Mouse (Mus musculus) embryo, embryonic 11.5 days (tissue): ENCODE measurements at regions not wholly inside any gene's neighbourhood (a gene's known extent, or its start where the extent isn't known, plus 50 kb on each side); places are given as distances from the start of the nearest gene placed in this dataset.
"Not testable (repeated sequence)": the region's sequence is repeated elsewhere in the genome, so short reads cannot be mapped to it uniquely, and the experiment has no call there.

Experiments used
- DNase-seq: peaks from one replicate; pipeline ENCODE4 v3.0.0-alpha.2; 2012; ENCODE audit warnings: low read depth, low spot score

DNA sequence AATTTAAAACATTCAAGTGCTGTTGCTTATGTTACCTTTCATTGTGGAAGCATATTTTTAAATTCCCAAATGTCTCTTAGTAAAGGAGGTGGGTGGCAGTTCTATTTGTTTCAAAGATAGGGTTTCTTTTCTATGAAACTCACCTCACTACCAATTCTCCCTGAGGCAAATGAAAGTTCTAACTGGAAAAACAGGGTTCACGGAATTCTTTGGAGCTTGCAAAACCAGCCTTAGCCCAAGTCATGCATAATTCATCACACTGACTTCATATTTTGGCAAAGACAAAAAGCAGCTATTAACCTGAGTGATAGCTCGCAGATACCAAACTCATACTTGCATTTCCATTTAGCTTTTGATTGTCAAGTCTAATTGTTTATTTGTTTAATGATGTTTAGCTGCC lies 73.8 kb downstream of the Dio2 start:
- DNase-seq: no peak

DNA sequence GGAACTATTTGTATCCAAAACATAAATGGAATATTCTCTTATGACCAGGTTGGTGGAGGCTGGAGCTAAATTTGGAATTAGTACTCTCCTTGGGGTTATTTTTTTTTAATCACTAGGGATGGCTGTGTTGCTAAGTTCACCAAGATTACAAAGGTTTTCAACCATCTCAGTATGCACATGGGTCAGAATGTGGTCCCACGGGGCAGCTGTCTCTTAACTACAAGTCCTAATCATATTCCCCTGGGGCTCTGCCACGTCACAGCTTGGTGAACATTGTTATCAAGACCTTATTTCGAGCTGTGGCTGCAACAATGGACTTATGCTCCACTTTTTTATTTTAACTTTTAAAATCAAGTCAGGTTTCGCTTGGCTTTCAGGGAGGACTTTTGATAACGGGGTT lies 92.8 kb downstream of the Dio2 start:
- DNase-seq: no peak

DNA sequence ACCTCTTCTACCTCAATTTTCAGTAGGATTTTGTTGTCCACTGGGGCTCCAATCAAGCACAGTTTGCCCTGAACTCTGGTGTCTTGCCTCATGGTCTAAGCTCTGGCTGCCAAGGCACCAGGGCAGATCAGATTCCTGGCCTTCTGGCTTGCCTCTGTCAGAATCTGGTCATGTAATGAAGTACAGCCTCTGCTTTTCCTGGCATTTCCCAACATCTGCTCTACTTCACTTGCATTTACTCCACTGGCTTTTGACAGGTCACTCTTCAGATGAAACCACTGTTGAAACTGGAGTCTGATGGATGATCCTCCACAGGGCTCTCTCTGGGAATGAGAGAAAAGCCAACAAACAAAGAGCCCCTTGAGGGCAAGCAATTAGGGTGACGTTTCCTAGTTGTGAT lies 94.3 kb downstream of the Dio2 start:
- peak; percentile 4 for DNase-seq

DNA sequence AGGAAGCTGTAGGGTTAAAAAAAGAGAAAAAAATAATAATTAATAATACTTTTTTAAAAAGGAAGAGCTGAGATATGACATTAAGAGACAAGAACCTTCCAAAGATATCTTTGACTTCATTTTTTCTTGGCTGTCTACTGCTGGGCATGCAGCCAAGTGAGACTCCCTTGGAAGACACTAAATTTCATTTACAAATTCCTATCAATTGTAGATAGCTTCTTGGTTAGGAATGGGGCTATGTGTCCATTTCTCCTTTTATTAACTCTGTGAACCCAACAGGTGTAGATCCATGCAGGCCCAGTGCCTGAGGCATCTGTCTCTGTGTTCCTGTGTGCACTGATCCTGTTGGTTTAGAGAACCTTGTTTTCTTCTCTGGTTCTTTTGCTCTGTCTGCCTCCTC lies 113.4 kb downstream of the Dio2 start:
- no peak for DNase-seq

DNA sequence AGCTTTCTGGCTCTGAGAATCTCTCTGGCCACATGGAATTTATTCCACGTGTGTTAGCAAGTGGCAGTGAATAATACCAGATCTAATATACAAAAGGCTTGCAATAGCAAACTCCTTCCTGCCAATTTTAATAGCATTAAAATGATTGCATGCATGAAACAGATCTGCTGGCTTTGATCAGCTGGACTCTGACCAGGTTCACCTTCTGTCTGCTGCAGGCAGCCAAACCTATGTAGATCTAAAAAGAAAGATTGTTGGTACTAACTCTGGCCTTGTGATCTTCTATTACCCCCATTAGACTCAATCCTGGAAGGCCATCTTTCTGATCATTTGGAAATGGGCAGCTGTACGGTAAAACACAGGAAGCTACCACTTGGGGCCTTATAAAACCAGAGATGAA lies 114.8 kb downstream of the Dio2 start:
- DNase-seq: no peak

DNA sequence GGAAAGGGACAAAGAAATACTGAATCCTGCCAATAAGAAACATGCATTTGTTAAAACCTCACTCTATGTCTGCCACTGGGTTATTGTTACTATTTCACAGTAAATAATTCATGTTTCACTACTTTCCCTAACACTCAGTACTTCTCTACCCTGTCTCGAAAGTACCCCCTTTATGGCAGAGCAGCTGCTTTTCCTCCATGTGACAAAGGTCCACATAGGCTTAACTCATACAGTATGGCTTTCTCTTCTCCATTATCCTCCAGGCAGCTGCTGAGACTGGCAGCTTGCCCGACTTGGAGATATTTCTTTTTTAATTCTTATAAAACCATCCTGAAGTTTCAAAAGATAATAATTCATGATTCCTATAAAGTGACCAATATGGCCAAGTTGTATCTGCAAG lies 129.4 kb downstream of the Dio2 start:
- DNase-seq: no peak

DNA sequence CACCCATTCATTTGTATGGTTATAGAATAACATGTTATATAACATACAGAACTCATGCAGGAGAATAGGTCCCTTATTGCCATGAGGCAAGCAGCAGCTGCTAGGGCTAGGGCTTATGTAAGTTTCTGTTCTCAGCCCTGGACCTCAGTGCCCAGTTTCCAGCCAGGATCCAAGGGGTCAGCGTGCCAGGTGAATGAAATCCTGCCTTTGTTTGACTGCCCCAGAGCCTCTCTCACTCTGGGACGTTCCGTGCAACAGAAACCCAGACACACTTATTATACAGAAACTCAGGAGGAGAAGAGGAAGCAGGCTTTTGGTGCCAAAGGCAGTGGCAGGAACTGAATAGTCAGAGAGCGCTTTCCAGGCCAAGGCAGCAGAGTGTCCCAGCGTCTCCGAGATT lies 130.3 kb downstream of the Dio2 start:
- no peak for DNase-seq

DNA sequence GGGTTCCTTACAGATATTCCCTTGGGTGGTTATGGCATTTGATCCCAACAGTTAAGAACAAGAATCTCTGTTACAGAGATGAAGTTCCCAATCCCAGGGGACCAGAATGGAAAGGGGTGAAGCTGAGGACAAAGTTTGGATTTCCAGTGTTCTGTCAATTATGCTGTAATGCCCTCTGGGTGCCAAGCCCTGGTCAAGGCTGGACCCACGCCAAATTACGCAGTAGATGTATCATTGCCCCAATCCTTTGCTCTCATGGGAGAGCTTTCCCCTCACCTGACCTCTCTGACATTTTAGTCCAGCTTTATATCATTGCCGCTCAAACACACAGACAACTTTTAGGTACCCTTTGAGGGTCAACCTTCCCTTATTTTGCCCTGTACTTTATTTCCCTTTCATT lies 158.2 kb downstream of the Dio2 start:
- no peak for DNase-seq

DNA sequence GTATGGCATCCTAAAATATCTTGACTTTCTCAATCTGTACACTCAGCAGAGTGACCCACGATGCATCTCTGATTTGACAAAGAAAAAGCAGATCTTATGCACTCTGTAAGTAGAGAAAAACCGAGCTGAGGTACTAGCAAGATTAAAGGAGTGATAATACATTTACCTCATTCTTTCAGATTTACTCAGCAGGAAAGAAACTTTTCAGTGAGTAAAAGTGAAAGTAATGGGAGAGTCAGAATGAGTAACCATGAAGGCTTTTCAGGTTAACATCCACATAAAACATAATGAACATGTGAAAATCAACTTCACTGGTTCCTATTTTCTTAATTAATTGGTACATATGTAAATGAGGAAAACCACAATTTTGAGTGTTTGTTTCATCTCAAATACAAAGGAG lies 162.1 kb downstream of the Dio2 start:
- no peak for DNase-seq

DNA sequence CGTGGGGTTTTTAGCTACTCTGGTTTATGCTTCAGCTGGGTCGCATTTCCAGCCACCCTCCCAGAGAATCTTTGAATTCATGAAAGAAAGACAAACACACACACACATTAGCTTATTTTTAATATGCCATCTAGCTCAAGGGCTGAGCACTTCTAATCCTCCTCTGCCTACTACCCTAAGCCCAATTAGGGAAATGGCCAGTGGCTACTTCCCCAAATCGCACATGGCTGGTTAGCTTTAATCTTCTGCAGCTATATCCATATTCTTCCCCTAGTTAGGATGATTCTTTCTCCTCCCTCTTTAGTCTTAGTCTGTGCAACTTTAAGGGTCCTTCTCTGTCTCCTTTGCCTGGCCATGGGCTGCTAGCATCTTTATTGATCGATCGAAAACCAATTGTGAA lies 166.3 kb downstream of the Dio2 start:
- DNase-seq: no peak

DNA sequence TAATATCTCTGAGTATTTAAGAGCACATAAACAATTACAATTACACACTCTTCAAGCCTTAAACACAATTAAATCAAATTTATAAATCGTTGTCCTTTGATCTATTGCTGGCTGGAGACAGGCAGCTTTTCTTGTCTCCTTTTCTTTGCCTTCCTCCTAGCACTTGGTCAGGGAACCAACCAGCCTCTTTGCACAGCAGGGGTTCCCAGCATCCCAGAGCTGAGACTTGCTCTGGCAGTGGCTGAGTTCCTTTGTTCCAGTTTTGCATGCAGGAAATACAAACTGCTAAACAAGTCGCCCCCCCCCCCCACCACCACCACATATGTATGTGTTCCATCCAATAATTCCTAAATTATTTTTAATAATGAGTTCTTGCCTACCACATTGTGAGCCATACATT lies 166.7 kb downstream of the Dio2 start:
- DNase-seq: no peak

DNA sequence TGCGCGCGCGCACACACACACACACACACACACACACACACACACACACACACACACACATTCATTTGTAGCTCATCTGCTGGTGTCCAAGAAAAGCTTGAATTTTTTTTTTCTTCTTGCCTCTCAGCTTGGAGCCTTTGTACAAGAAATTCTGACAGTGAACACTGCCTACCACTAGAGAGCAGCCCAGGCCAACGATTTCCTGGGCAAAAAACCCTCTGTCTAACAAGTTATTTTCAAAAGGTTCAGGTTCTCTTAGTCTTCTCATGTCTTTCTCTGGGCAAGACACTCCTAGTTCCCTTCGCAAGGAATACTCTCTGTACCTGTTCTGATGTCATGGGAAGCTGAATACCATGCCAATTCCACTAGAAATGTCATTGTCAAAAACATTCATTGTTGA lies 171.9 kb downstream of the Dio2 start:
- peak; percentile 26 for DNase-seq

DNA sequence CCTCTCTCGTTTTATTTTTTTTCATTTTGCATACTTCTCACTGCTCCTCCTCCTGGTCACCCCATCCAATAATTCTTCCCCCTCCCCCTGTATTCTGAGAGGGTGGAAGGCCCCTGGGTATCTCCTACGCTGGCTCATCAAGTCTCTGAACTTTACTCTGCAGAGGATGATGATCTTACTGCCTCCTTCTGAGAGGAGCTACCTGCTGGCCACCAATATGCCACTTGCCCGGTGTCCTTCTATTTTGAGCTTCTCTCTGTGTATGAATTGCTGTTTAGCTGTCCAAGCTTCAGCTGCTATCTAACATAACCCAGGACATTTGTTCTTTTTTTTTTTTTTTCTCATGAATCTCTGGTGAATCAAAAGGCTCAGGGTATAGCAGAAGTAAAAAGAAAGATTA lies 173.2 kb downstream of the Dio2 start:
- no peak for DNase-seq

DNA sequence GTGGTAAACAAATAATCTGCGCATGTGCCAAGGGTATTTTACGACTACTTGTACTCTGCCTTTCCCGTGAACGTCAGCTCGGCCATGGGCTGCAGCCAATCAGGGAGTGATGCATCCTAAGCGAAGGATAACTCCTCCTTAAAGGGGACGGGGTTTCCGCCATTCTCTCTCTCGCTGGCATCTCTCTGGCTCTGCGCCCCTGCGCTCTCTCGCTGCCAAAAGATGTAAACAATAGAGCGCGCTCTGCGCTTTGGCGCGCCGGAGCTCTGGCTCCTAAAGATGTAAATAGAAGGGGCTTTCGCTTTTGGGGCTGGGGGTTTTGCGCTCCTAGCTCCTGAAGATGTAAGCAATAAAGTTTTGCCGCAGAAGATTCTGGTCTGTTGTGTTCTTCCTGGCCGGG lies 173.6 kb downstream of the Dio2 start:
- DNase-seq: not testable (repeated sequence)

DNA sequence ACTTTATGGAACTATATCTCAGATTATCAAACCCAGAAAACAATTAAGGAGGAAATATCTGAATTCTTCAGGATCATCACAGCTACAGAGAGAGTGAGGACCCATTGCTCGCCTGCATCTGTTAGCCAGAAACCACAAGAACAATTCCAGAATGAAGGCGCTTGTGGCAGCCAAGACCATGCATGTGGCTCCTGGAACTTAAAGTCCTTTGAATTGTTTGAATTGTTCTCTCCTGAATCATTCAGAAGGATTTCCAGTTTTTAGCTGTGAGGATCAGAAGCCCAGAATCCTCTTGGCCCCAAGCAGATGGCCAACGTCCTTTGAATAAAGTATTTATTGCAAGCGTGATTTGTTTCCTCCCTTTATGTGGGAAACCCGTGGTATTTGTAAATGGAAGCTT lies 195.9 kb downstream of the Dio2 start:
- no peak for DNase-seq
